Mouse (Mus musculus) embryonic facial prominence, embryonic 10.5 days (tissue): ENCODE results near the gene Olfr715b. TPM values are rescaled to one million over a fixed set of nuclear protein-coding genes. Genes with fewer than 3 reads are reported as not detected.
"Not testable (repeated sequence)": the region's sequence is repeated elsewhere in the genome, so short reads cannot be mapped to it uniquely, and the experiment has no call there.

Experiments
- DNase-seq: peaks from one replicate; pipeline ENCODE4 v3.0.0-alpha.2; 2017; ENCODE audit warnings: low spot score
- H3K27ac ChIP-seq: fragments of 300-500 bp; sonication (generic); replicated peaks from 2 replicates; pipeline ENCODE4 v1.5.1; 2016; ENCODE audit warnings: mild to moderate bottlenecking
- H3K27me3 ChIP-seq: fragments of 300-500 bp; sonication (generic); replicated peaks from 2 replicates; pipeline ENCODE4 v1.6.1; 2016; ENCODE audit warnings: low read depth, mild to moderate bottlenecking; ENCODE audit not compliant: poor library complexity, severe bottlenecking
- H3K36me3 ChIP-seq: fragments of 300-500 bp; sonication (generic); replicated peaks from 2 replicates; pipeline ENCODE4 v1.6.1; 2016; ENCODE audit warnings: mild to moderate bottlenecking, moderate library complexity
- H3K4me1 ChIP-seq: fragments of 300-500 bp; sonication (generic); 2 replicates; pipeline ENCODE4 v1.6.1; 2016
- H3K4me3 ChIP-seq: fragments of 300-500 bp; sonication (generic); 2 replicates; pipeline ENCODE4 v1.5.1; 2016; ENCODE audit warnings: mild to moderate bottlenecking, moderate library complexity
- H3K9me3 ChIP-seq: fragments of 300-500 bp; sonication (generic); 2 replicates; pipeline ENCODE4 v1.6.1; 2016; ENCODE audit warnings: mild to moderate bottlenecking
- WGBS: fragments of 180-500 bp; shearing (Covaris S2); methylation state at CpG from one replicate; pipeline ENCODE4 v1.1.7; 2016; 5-methylcytosine and 5-hydroxymethylcytosine counted together
- polyA plus RNA-seq: library from polyadenylated mRNA; unstranded; fragments of >200 nt; fragmentation: Nextera tagmentation; extraction: Ambion mirVana; gene quantifications from 2 replicates; pipeline ENCODE4 v1.2.1, GENCODE M21; 2016

Olfr715b gene
- not detected in 2 replicates for polyA plus RNA-seq

GRCm38 (mm10) chr7:107110269-107110668 lies at the start of gene Olfr715b:
Gene Olfr715b (minus strand): TSS chr7:107110369.
- H3K9me3 ChIP-seq, H3K36me3 ChIP-seq, H3K27me3 ChIP-seq, H3K4me3 ChIP-seq, H3K27ac ChIP-seq, H3K4me1 ChIP-seq, DNase-seq: not testable (repeated sequence)
- 88% methylated on average over 2 of the region's 2 CpGs for WGBS

- H3K27me3 ChIP-seq, DNase-seq, H3K4me1 ChIP-seq, H3K9me3 ChIP-seq, H3K36me3 ChIP-seq, H3K4me3 ChIP-seq, H3K27ac ChIP-seq: not testable (repeated sequence)
- 71% methylated on average over 2 of the region's 2 CpGs for WGBS
Observed at GRCm38 (mm10) chr7:107138027-107138426, 27.9 kb upstream of the Olfr715b start, which contains the start of gene Olfr716. Gene Olfr716 (plus strand): TSS chr7:107138327.

DNA sequence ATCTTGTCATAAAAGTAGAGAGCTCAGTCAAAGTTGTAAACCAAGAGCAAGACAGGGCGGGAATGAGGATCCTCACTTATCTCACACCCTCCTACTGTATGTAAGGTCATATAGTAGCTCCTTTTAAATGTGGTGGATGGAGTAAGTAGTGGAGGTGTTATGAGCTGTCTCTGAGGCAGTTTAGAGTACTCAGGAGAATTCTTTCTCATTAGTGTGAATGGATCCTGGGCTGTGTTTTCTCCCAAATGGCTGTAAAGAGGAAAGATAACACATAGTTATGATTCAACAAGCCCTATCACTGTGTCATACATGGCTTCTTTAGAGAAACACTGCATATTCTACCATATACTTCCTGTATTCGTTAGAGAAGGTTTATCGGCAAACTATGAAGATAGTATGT lies 20.8 kb upstream of the Olfr715b start, which contains the start of gene Olfr715:
Gene Olfr715, minus strand, starts transcription at position 101 of the 400 bp plus-strand sequence.
- H3K4me1 ChIP-seq, H3K27ac ChIP-seq, H3K27me3 ChIP-seq, H3K9me3 ChIP-seq, H3K4me3 ChIP-seq, DNase-seq, H3K36me3 ChIP-seq: not testable (repeated sequence)
- 83% methylated on average over 3 of the region's 3 CpGs for WGBS

GRCm38 (mm10) chr7:107092920-107093319 lies 17.2 kb downstream of the Olfr715b start, which contains the start of gene Olfr17:
Gene Olfr17 (plus strand): TSS chr7:107093220.
- H3K27me3 ChIP-seq: no peaks in the 10 kb centered on the region
- 65% methylated on average over 1 of the region's 1 CpGs for WGBS
- 0 out of 2 replicates have a peak, but pooled peaks cover 3% of the 10 kb centered on the region for H3K9me3 ChIP-seq
- DNase-seq: no peak
- H3K4me3 ChIP-seq: no peak within 1 kb of the TSS
- H3K36me3 ChIP-seq: no peaks in the 10 kb centered on the region
- H3K4me1 ChIP-seq: no peaks in the 10 kb centered on the region
- no peak within 1 kb of the TSS for H3K27ac ChIP-seq

- Histone ChIP-seq H3K9me3 (peaks cover 14% of the 10 kb centered on the region; the same call in 1 of the 2 replicates), H3K4me3 (no peak within 1 kb of the TSS), H3K27me3 (no peaks in the 10 kb centered on the region), H3K36me3 (no peaks in the 10 kb centered on the region), H3K27ac (no peak within 1 kb of the TSS), H3K4me1 (no peaks in the 10 kb centered on the region)
- 89% methylated on average over 2 of the region's 2 CpGs for WGBS
- no peak for DNase-seq
Observed at GRCm38 (mm10) chr7:107070681-107071080, 39.5 kb downstream of the Olfr715b start, which contains the start of gene Olfr714. Gene Olfr714 (plus strand): TSS chr7:107070981.

Other genes with a start within 250 kb of the Olfr715b start
- not detected in 2 replicates for gene Olfr704, start 247.2 kb downstream of the Olfr715b start, polyA plus RNA-seq
- not detected in 2 replicates for gene Olfr705, start 233.5 kb downstream of the Olfr715b start, polyA plus RNA-seq
- not detected in 2 replicates for gene Olfr706, start 222.2 kb downstream of the Olfr715b start, polyA plus RNA-seq
- not detected in 2 replicates for gene Olfr707, start 209.1 kb downstream of the Olfr715b start, polyA plus RNA-seq
- gene Olfr1532-ps1, start 202.4 kb downstream of the Olfr715b start, polyA plus RNA-seq: not detected in 2 replicates
- gene Olfr709-ps1, start 178.2 kb downstream of the Olfr715b start, polyA plus RNA-seq: not detected in 2 replicates
- gene Olfr710, start 162.1 kb downstream of the Olfr715b start, polyA plus RNA-seq: not detected in 2 replicates
- gene Olfr6, start 146.4 kb downstream of the Olfr715b start, polyA plus RNA-seq: not detected in 2 replicates
- gene Olfr711, start 134.9 kb downstream of the Olfr715b start, polyA plus RNA-seq: not detected in 2 replicates
- gene Olfr2, start 104.3 kb downstream of the Olfr715b start, polyA plus RNA-seq: not detected in 2 replicates
- gene Olfr713, start 79.2 kb downstream of the Olfr715b start, polyA plus RNA-seq: not detected in 2 replicates
- not detected in 2 replicates for gene Olfr714, start 39.4 kb downstream of the Olfr715b start, polyA plus RNA-seq
- not detected in 2 replicates for gene Olfr17, start 17.1 kb downstream of the Olfr715b start, polyA plus RNA-seq
- gene Olfr715, start 20.7 kb upstream of the Olfr715b start, polyA plus RNA-seq: not detected in 2 replicates
- gene Olfr716, start 28.0 kb upstream of the Olfr715b start, polyA plus RNA-seq: not detected in 2 replicates
- gene Nlrp14, start 56.6 kb upstream of the Olfr715b start, polyA plus RNA-seq: not detected in 2 replicates
- gene Rbmxl2, start 99.1 kb upstream of the Olfr715b start, polyA plus RNA-seq: not detected in 2 replicates